8 mouse cellular contexts compared by ENCODE assay signal in the genomic region with DNA sequence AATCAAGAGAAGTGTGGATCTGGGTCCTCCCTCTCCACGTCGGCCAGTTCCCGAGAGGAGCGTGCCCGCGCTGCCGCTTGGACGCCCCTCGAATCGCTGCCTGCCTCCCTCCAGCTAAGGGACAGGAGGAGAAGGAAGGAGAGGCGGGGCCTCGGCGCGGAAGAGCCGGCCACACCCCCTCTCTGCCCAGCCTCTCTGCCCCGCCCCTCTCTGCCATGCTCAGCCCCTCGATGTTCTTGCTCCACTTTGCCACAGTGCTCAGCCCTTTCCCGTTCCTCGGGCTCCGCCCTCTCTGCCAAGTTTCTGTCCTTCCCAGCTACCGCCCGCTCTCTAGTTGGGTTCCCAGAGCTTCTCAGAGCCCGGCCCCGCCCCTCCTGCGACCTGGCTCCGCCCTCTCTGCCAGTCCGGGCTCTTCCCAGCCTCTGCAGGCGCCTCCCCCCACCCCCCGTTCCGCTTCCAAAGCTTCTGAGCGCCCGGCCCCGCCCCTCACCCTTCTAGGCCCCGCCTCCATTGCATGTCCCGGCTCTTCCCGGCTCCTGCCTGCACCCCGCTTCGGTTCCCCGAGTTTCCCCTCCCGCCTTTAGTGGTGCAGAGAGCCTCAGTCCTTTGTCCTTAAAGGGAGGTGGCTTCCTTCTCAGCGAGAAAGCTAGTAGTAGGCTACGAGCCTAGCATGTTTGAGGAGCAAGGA. TPM values are rescaled to one million over a fixed set of nuclear protein-coding genes. Genes with fewer than 3 reads are reported as not detected.
DNase-seq lines count a peak whose midpoint lies in the region; ATAC-seq and TF ChIP-seq lines count a peak whose summit lies in the region.

A gene (minus strand): TSS at position 133 of the 688 bp plus-strand sequence.
A gene (plus strand): TSS at position 594 of the 688 bp plus-strand sequence.

- H3K27ac ChIP-seq in cortical plate, adult 2 months (ENCODE audit: insufficient read depth, low read length), result no peak within 1 kb of the TSS

- TF ChIP-seq CTCF in cortical plate, adult 2 months (IDR thresholded peaks at IDR 0.05; ENCODE audit: extremely low read depth, insufficient read depth, low read length), result no peak

- peaks cover 2% of the 10 kb centered on the region; the same call in 1 of the 2 replicates for H3K4me1 ChIP-seq in cortical plate, adult 2 months (ENCODE audit: control insufficient read depth, insufficient read depth, low read length)

- ATAC-seq in activated CD4-positive, CD25-positive, alpha-beta regulatory T cell, adult 4 months, result peak; percentile 95
- ATAC-seq in megakaryocyte progenitor cell, adult 5-6 weeks (replicated peaks; ENCODE audit: poor library complexity), result peak; percentile 85

- peak; percentile 96 to 97 for DNase-seq in gastrocnemius, adult 8-10 months (ENCODE audit: low spot score in 2 of 2)
- DNase-seq in induced T-regulatory cell, adult 2 months (ENCODE audit: low read depth), result peak; percentile 91
- peak; percentile 94 for DNase-seq in left cerebral cortex, adult 9 months (ENCODE audit: low spot score in 2 of 2)
- DNase-seq in right cerebral cortex, postnatal 14 days, result peak; percentile 99
- peak; percentile 96 to 97 for DNase-seq in urinary bladder, postnatal 36 days (ENCODE audit: low spot score in 2 of 2)

- H3K4me3 ChIP-seq in cortical plate, adult 2 months (ENCODE audit: insufficient read depth, low read length), result peak within 1 kb of the TSS; percentile 79

- peak; percentile 79; the same call in 1 of the 2 replicates for TF ChIP-seq POLR2A in cortical plate, adult 2 months (IDR thresholded peaks at IDR 0.05; ENCODE audit: extremely low read depth, insufficient read depth, low read length)

RNA-seq across cellular contexts. Expression of the first gene that starts in this region (rescaled TPM):
- polyA plus RNA-seq in activated CD4-positive, CD25-positive, alpha-beta regulatory T cell, adult 4 months (2017; shearing (Covaris generic)), result 10 to 100 TPM; 10.1 to 16.4 TPM
- 19.5 and 20.0 TPM in 2 replicates for polyA plus RNA-seq in cortical plate, adult 2 months (2012; rRNA removed)
- total RNA-seq in gastrocnemius, adult 8-10 months (2022), result 1 to 10 TPM; 1.3 to 3.1 (median 2.5) TPM
- 35.2 and 43.9 TPM in 2 replicates for total RNA-seq in megakaryocyte progenitor cell, adult 5-6 weeks (2015)
- total RNA-seq in megakaryocyte progenitor cell, adult 5-6 weeks (2017), result 11.3 and 15.2 TPM in 2 replicates

RNA-seq across cellular contexts. Expression of the second gene that starts in this region (rescaled TPM):
- polyA plus RNA-seq in activated CD4-positive, CD25-positive, alpha-beta regulatory T cell, adult 4 months (2017; shearing (Covaris generic)), result not detected
- polyA plus RNA-seq in cortical plate, adult 2 months (2012; rRNA removed), result 0.08 TPM in 1 of 2 replicates, not detected in the other
- not detected for total RNA-seq in gastrocnemius, adult 8-10 months (2022)
- total RNA-seq in megakaryocyte progenitor cell, adult 5-6 weeks (2015), result 0.37 and 0.81 TPM in 2 replicates
- total RNA-seq in megakaryocyte progenitor cell, adult 5-6 weeks (2017), result not detected in 2 replicates
